Mouse (Mus musculus) lung, postnatal 0 days (tissue): ENCODE results near the gene Ppat.

Experiments
- CTCF ChIP-seq: IDR thresholded peaks from 2 replicates; pipeline ENCODE4 v1.5.1; 2016; ENCODE audit warnings: antibody characterized with exemption, mild to moderate bottlenecking
- EP300 ChIP-seq: IDR thresholded peaks from 2 replicates; pipeline ENCODE4 v1.6.1; 2016; ENCODE audit warnings: antibody characterized with exemption, mild to moderate bottlenecking, control low read depth

DNA sequence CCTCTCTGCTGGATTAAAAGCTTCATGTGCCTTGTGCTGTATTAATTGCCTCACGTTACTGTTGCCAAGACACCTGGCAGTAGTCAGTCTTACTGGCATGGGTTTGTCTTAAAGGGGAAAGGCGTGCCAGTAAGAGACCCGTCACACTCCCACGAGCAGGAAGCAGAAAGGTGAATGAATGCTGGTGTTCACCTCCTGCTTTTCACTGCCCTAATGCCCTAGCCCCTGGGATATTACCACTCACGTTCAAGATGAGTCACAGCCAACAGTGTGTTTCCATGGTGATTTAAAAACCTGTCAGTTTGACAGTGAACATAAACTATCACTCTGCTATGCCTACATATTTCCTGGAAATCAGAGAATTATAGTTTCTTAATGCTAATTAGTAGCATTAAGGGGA is 17.9 kb upstream of the Ppat start:
- TF ChIP-seq CTCF: no peak
- no peak for TF ChIP-seq EP300
